Mouse (Mus musculus) right cerebral cortex, adult 2 months (tissue): ENCODE measurements at regions not wholly inside any gene's neighbourhood (a gene's known extent, or its start where the extent isn't known, plus 50 kb on each side); places are given as distances from the start of the nearest gene placed in this dataset.
"Not testable (repeated sequence)": the region's sequence is repeated elsewhere in the genome, so short reads cannot be mapped to it uniquely, and the experiment has no call there.

Experiments used
- DNase-seq, 2 experiments: peaks; one replicate each; pipeline ENCODE4 v3.0.0; 2021 to 2022; ENCODE audit warnings: low spot score in 2 of 2

DNA sequence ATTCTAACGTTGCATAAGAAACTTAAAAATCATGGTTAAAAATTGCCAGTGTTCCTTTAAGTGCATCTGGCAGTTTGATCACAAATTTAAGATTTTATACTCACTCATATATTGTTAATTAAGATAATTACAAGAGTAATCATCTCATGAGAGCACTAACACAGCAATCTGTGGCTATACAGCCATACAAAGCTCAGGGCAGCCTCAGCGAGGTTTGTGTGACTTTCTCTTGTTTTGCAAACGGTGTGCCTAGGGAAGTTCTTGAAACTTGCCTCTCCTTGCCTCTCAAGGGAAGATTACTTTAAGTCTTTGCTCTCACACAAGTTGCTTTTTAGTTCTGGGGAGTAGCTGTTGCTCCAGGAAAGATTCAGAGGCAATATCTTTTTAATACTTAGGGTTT is 58.1 kb upstream of the Slc1a4 start:
- no peak for DNase-seq

DNA sequence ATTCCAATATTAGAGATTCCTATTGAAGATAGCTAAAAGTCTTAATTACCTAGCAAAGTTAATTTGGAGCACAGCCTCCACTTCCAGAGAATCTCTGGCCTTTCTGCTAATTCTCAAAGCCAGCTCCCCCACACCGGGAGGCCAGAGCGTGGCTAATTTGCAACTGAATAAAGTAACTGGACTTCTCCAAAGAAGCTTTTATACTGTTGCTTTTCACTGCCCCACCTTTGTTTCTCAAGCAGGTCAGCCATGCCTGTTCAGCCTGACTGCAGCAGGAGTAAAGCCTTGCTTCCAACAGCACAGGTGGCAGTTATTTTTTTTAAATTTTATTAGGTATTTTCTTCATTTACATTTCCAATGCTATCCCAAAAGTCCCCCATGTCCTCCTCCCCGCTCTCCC is 60.8 kb upstream of the Slc1a4 start:
- DNase-seq, result not testable (repeated sequence)

DNA sequence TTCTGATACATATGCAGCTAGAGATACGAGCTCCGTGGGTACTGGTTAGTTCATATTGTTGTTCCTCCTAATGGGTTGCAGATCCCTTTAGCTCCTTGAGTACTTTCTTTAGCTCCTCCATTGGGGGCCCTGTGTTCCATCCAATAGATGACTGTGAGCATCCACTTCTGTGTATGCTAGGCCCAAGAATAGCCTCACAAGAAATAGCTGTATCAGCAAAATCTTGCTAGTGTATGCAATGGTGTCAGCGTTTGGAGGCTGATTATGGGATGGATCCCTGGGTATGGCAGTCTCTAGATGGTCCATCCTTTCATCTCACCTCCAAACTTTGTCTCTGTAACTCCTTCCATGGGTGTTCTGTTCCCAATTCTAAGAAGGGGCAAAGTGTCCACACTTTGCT is 61.3 kb upstream of the Slc1a4 start:
- not testable (repeated sequence) for DNase-seq

DNA sequence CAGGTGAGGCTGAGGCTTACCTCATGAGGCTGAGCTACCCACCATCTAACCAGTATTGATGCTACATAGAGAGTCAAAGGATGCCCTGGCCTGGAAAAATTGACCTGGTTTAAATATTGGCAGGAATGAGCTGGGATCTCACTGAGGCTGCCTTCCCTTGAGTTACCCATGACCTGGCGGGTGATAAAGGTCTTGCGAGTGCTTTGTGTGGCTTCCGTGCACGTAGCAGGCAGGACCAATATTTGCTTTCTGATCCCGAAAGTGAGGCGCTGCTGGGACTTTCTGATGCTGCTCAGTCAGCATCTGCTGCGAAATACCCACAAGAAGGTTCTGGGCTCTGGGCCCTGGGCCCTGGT is 63.3 kb upstream of the Slc1a4 start:
- no peak for DNase-seq

DNA sequence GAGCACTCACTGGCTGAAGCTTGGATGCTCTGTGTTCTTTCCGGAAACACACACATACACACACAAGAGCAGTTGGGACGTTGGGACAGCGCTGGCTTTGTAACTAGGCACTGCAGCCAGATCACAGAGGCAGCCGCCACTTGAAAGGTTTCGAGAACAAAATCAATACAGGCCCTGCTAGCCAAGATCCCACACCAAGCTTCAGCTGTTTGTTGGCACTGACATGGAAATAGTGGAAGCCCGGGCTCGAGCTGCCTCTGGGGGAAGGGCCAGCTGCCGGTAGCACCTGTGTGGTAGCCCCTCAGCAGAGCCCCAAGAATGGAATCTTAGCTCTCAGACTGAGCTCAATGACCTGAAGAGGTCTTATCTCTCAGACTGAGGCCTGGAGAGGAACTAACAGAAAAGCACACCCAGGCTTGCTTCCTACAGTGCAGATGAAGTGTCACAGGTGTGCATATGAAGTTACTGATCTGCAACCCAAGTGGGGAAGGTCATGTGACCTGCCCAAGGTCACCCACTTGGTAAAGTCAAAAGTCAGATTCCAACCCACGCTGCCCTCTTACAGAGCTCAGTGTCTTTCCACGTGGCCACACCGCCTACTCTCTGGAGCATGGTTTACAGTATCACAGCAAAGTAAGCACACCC is 63.8 kb upstream of the Slc1a4 start:
- DNase-seq, result peak in 1 of 2 experiments; percentile 32

DNA sequence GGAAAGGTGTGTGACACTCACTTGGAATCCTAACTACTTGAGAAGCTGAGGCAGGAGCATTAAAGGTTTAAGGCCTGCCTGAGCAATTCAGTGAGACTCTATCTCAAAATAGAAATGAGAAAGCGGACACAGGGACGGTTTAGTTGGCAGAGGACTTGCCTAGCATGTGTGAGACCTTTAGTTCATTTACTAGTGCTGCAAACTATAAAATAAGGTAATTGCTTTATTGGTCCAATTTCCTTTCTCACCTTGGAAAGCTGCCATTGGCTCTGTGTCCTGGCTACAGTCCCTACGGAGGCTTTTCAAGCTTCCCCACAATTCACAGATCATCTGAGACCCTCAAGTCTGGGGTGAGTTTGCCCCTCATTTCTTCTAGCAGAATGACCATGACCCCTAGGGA is 64.4 kb upstream of the Slc1a4 start:
- no peak for DNase-seq

DNA sequence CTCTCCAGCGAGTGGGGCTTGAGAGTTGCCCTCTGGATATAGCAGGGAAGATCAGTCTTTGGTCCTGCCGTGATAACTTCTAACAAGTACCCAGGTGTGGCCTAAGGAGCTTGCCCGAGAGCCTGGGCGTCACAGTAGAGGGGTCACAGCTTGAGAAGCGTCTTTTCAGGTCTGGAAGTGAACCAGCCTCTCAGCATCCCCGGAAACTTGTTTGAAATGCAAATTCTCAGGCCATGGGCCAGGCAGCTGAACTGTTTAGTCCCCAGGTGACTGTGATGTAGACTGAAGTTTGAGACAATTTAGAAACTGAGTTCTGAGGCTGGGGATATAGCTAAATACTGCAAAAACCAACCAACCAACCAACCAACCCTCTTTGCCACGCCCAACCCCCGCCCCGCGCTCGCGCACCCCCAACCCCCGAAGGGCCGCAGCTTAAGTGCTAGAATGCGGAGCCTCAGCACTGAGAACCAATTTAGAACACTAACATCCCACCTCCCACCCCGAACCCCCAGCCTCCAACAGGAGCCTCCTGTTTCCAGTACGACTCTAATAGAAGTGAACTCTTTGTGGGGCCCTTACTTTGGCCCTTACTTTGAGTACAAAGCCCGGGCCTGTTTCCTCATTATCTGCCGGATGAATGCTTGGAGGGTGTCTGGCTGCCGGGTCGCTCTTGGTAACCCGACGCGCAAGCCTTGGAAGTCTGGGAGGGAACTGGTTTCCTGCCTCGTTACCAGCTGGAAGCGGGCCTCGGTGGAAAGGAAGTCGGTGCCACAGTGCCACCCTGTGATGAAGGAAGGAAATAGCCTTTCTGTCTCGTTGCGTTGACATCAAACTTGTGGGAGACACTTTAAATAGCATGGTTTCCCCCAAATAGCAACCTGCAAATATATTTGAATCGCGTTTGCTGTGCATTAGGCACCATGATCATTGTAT is 68.1 kb upstream of the Slc1a4 start:
- DNase-seq, result peak; percentile 83 to 88

DNA sequence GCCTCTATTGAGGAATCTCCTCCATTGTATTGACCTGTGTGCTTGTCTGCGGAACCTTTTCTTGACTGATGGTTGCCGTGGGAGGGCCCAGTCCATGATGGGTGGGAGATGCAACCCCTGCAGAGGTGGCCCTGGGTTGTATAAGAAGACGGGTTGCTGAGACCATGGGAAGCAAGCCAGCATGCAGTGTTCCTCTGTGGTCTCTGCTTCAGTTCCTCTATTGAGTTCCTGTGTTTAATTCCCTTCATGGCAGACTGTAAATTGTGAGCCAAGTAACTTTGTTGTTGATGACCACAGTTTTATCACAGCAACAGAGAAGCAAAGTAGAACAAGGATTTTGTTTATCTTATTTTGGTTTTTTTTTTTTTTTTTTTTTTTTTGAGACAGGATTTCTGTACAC is 70.9 kb upstream of the Slc1a4 start:
- no peak for DNase-seq

DNA sequence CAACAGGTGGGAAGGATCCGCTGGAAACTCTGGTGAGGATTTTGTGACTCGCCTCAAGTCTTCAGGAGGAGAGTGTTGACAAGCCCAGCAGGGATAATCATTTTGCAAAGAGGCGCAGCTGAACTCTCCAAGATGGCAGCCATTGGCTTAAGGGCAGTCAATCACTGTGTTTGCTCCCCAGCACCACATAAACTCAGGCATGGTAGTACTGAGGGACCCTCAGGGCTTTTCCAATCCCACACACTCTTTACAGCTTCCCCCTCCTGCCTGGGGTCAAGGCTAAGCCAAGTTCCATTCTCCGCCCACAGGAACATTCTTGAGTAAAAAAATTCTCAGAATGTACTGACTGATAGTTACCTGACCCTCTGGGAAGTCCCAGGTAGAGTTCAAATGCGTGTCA is 72.0 kb upstream of the Slc1a4 start:
- DNase-seq, result no peak

DNA sequence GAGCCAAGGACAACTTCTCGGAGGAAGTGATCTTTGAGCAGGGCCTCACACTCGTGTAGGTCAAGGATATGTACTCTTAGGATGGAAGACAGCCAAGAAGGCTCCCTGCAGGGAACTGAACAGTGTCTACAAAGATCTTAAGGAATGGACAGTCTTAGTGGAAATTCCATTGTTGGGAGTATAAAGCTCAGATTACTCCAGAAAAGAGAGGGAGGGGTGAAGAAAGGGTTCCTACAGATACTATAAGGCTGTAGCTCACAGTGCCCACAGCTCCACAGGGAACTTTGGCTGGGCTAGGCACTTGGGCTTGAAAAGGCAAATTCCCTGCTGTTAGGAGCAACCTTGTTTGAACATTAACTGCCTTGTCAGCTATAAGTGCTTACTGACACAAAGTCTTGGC is 85.6 kb upstream of the Slc1a4 start:
- no peak for DNase-seq

DNA sequence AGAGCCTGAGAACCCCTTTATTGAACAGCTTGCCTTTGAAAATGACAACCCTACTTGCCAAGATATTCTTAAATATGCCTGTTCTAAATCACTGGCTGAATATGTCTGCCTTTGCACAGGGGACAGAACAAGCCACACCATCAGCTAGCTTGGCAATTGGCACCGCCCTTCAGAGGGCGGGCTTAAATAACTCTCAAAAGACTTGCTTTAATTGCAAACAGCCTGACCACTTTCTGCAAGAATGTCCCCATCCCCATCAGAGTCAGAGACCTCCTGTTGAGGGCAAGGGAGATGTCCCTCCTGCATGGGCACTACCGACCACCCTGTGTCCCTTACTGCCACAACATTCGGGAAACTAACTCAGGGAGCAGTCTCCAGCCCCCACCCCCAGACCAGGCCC is 88.4 kb upstream of the Slc1a4 start:
- DNase-seq, result no peak

DNA sequence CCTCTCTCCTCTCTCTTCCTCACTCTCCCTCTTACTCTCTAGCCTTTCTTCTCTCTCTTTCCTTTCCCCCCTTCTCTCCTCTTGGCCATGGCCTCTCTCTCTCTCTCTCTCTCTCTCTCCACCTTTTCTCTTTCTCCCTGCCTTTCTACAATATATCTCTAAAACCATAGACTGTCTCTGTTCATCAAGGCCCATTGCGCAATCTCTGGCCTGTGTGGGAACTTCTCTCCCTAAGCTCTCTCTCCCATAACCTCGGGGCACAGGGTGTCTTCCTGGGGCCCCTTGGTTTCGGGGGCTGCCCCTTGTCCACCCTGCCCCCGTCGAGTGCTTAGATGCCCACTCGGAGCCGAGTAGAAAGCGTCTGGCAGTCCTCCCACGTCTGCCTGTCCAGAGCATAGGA is 103.5 kb upstream of the Slc1a4 start:
- DNase-seq, result no peak

DNA sequence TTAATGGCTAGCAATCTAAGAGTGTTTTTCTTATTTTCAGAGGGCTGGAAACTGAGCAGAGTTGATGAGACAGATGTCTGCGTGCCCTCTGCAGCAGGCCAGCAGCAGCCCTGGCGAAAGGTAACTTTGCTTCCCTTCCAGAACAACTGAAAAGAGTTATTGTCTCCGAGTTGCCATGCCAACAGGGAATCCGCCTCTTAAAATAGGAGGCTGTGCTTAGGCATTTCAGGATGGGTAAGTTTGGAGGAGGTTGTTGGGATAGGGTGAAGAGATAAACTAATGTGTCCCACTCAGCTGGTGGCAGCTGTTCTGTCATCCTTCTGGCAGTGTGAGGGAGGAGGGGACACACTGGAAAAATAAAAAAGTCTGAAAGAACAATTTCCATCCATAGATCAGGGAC is 100.6 kb upstream of the Sertad2 start:
- peak in 1 of 2 experiments; percentile 8 for DNase-seq

DNA sequence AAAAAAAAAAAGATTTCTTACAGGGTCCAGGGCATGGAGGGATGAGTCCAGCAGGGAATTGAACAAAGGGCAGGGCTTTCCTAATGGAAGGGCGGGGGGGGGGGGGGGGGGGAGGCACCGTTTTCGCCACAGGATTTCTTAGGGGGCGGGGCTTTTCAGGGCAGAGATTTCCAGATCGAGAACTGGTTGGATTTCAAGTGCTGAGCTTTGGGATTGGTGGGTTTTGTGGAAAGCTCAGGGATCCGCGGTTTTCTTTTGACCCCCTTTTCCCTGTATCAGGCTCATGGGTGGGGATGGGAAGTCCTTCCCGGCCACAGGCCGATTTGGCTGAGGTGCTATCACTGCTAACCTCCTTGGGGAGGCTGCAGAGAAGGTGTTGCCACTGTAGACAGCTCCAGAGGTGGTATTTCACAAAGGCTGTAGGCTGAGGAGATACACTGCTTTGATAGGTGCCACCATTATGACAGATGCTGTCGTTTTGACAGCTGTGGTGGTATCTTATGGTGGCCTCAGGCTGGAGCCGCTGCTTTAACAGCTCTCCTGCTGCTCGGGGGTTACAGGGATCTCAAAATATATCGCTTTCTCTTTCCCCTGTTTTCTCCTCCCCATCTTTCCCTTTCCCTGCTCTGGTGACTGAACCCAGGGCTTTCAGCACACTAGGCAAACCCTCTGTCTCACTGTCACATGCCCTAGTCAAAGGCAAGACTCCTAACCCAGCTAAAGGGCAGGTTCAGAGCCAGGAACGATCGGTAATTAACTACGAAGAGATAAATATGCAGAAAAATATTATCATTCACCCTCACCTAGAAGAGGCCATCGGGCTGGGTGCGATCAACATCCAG is 97.8 kb upstream of the Sertad2 start:
- no peak for DNase-seq

DNA sequence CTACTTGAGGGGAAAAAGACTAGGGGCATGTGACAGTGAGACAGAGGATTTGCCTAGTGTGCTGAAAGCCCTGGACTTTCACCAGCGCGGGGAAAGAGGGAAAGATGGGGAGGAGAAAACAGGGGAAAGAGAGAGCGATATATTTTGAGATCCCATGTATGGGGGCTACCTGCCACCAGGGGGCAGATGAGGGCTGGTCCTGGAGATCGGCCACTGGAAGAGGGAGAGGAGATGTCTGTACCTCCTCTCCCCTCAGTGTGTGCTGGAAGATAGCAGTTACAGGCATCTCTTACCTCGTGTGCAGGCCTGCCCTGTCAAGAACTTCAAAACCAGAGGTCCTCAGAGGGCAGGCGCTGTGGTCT is 97.2 kb upstream of the Sertad2 start:
- DNase-seq, result peak; percentile 60 to 72

DNA sequence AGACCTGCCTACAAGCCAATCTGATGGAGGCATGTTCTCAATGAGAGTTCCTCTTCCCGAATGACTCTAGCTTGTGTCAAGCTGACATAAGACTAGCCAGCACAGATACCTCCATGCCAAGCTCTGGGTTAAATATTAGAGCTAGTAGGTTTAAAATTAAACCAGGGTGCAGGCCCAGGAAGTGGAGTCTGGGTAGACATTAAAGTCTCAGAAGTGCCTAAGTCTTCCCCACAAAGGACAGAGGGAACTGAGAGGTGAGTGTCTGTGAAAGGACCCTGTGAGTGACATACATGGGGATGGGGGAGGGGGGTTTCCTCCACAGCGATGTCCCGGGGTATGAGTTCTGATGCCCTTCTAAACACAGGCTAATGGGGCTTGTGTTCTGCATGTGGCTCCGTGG is 90.2 kb upstream of the Sertad2 start:
- no peak for DNase-seq

DNA sequence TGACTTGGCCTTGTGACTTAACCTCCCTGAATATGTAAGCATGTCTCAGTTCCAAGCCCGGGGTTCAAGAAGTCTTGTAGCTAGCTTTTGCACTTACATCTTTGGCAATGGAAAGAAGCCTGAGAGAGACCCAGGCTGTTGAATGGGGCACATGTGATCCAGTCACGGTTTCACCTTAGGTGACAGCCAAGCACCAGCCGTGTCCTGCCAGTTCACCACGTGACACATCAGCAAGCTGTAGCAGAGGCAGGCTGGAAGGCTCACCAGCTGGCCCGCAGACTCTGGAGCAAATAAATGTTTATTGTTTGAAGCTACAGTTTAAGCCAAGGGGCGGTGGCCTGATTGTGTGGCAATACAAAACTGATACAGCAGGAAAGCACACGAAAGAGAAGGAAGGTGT is 89.3 kb upstream of the Sertad2 start:
- no peak for DNase-seq

DNA sequence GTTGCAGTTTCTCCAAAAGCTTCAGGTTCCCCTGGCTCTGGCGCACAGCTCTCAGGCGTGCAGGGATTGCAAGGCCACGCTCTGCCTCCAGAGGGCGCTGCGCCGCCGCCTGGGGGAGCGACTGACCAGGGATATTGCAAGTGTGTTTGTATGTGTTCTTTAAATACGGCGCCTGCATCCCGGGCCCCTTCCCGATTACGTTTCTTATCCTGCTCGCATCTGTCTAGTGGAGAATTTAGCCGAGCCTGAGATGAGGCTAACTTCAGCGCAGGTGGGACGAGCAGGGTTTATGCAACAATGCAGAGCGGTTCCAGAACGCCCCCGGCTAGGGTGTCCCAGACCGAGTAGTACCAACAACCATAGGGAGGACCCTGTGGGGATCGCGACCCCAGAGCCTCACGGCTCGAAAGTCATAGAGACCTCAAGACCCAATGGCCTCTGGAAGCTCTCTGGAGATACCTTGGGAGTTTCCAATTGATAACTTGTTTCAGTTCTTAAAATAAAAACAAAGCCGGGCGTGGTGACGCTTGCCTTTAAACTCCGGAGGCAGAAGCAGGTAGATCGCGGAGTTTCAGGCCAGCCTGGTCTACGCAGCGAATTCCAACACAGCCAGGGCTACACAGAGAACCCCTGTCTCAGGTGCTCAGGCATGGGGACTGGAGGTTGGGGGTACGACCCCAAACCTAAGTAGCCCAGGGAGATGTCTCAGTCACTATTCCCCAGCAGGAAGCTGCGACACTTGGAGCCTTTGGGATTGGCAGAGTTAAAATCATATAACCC is 87.8 kb upstream of the Sertad2 start:
- peak; percentile 84 to 92 for DNase-seq

DNA sequence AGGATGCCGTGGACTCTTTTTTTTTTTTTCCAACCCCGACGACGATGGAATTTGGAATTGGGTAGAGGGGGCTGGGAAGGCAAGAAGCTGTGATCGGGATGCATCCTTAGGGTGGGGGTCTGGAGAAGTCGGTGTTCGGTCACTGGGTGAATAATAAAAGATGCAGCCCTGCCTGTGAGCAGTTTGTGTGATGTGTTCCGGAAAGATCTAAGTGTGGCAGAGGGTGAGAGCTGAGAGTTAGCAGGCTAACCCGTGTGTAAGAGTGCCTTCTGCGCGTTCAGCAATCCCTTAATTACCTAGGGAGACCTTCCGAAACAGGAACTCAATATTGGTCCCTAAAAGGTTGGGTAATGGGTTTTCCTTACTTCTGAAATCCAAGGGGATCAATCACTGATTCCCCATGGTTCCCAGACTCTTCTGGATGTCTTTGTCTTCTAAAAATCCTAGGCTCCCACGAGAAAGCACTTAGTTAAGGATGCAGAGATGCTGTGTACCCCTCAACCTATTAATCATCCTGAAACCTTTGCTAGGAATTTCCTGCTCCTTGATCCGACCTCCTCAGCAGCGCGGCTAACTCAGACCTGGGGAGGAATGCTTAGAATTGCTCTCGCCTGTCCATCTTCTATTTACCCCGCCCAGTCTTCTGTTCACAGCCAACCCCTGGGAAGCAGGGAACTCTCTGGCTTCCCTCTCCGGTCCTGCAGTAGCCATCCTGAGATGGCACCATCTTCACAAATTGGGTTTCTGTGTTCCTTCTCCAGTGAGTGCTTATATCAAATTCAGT is 87.0 kb upstream of the Sertad2 start:
- peak; percentile 24 to 25 for DNase-seq

DNA sequence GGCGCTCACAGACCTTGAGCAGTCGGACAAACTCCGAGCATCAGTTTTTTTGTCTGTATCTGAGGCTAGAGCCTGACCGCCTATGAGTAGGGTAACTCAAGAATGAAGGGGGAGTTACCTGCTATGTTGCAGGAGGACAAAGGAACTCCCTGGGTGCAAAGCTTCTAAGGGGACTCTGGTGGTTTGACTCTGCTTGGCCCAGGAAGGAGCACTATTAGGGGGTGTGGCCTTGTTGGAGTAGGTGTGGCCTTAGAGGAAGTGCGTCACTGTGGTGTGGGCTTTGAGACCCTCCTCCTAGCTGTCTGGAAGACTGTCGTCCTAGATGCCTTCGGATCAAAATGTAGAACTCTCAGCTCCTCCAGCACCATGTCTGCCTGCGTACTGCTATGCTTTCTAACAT is 83.9 kb upstream of the Sertad2 start:
- no peak for DNase-seq

DNA sequence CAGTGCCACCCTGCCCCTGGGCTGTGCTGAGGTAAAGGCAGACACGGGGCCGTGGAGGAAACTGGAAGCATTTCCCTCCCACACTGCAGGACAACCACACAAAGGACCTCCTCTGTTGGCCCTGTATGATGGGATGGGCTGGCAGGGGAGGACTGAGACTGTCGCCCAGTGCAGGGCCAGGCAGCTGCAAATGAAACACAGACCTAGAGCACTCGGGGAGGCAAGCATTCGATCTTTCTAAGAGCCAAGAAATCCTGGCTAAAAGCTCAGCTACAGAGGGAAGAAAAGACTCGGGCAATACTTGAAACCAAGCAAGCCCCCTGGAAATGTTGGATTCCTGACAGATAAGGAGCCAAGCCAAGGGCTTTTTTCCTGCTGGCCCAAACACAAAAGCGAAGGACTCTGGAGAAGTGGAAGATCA is 82.5 kb upstream of the Sertad2 start:
- DNase-seq, result peak; percentile 15 to 22
